Mouse (Mus musculus) testis, adult 2 months (tissue): ENCODE results near the gene Car5b. TPM values are rescaled to one million over a fixed set of nuclear protein-coding genes. Genes with fewer than 3 reads are reported as not detected.

Source experiments
- H3K27ac ChIP-seq: fragments of 200-500 bp; 2 replicates; pipeline ENCODE4 v1.5.1; 2012; ENCODE audit warnings: low read depth, low read length; ENCODE audit not compliant: control insufficient read depth, insufficient read depth
- H3K27me3 ChIP-seq: fragments of 200-500 bp; 2 replicates; pipeline ENCODE4 v1.6.1; 2012; ENCODE audit warnings: mild to moderate bottlenecking, low read length, moderate library complexity; ENCODE audit not compliant: control insufficient read depth, insufficient read depth
- H3K36me3 ChIP-seq: fragments of 200-500 bp; 2 replicates; pipeline ENCODE4 v1.6.1; 2012; ENCODE audit warnings: mild to moderate bottlenecking, low read length; ENCODE audit not compliant: control insufficient read depth, insufficient read depth
- H3K4me1 ChIP-seq: fragments of 200-500 bp; 2 replicates; pipeline ENCODE4 v1.6.1; 2012; ENCODE audit warnings: low read length; ENCODE audit not compliant: control insufficient read depth, insufficient read depth
- H3K4me3 ChIP-seq: fragments of 200-500 bp; 2 replicates; pipeline ENCODE4 v1.5.1; 2012; ENCODE audit warnings: low read depth, mild to moderate bottlenecking, low read length, moderate library complexity, mixed read lengths; ENCODE audit not compliant: control insufficient read depth
- CTCF ChIP-seq: fragments of 200-500 bp; IDR thresholded peaks from 2 replicates; pipeline ENCODE4 v1.5.1; 2012; ENCODE audit warnings: low read depth, mild to moderate bottlenecking, inconsistent platforms, low read length, moderate library complexity; ENCODE audit not compliant: control insufficient read depth, insufficient read depth, insufficient replicate concordance
- POLR2A ChIP-seq: fragments of 200-500 bp; IDR thresholded peaks from 2 replicates; pipeline ENCODE4 v1.6.1; 2012; ENCODE audit warnings: low read depth, mild to moderate bottlenecking, inconsistent platforms, low read length, moderate library complexity; ENCODE audit not compliant: control insufficient read depth
- polyA plus RNA-seq: library from polyadenylated mRNA; depleted of rRNA; stranded (reverse); fragments of >200 nt; gene quantifications from 2 replicates; pipeline ENCODE4 v1.2.3, GENCODE M21; 2012

Gene Car5b
- polyA plus RNA-seq, 1 experiment, result 2.8 TPM

- H3K4me1 ChIP-seq, result no peaks in the 10 kb centered on the region
- H3K36me3 ChIP-seq, result no peaks in the 10 kb centered on the region
- no peak for TF ChIP-seq CTCF
- no peak for TF ChIP-seq POLR2A
- H3K4me3 ChIP-seq, result no peak overlapping the region
- no peak overlapping the region for H3K27ac ChIP-seq
- no peaks in the 10 kb centered on the region for H3K27me3 ChIP-seq
These were observed 18.9 kb upstream of the Car5b start for GRCm38 (mm10) chrX:164046736-164047135.

GRCm38 (mm10) chrX:164042069-164042468 lies 14.3 kb upstream of the Car5b start:
- Histone ChIP-seq H3K36me3 (no peaks in the 10 kb centered on the region), H3K4me1 (no peaks in the 10 kb centered on the region), H3K4me3 (no peak overlapping the region), H3K27ac (no peak overlapping the region), H3K27me3 (no peaks in the 10 kb centered on the region)
- no peak for TF ChIP-seq CTCF

DNA sequence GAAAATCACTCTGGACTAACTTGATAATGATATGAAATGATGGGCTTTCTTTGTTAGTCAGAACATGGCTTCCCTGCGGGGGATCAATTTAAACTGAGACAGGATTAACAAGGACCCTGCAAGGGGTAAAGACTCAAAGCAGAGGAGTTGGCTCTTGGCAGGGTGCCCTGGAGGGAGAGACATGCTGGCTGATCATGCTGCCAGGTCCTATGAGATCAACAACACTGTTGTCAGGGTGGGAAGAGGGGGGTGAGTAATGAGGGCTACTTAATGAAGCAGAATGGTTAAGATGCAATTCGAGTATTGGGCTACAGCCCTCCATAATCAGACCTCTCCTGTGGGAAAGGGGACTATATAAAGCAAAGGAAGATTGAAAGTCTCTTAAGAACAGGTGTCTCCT lies 11.1 kb upstream of the Car5b start:
- H3K27me3 ChIP-seq, result no peaks in the 10 kb centered on the region
- no peaks in the 10 kb centered on the region for H3K36me3 ChIP-seq
- H3K27ac ChIP-seq, result no peak overlapping the region
- no peaks in the 10 kb centered on the region for H3K4me1 ChIP-seq
- no peak overlapping the region for H3K4me3 ChIP-seq
- TF ChIP-seq CTCF, result no peak
- no peak for TF ChIP-seq POLR2A

- no peak overlapping the region for H3K4me3 ChIP-seq
- TF ChIP-seq CTCF (no peak), POLR2A (no peak)
- no peaks in the 10 kb centered on the region for H3K27me3 ChIP-seq
- H3K36me3 ChIP-seq, result no peaks in the 10 kb centered on the region
- no peak overlapping the region for H3K27ac ChIP-seq
- no peaks in the 10 kb centered on the region for H3K4me1 ChIP-seq
These were observed 8.1 kb upstream of the Car5b start for GRCm38 (mm10) chrX:164035931-164036330.

DNA sequence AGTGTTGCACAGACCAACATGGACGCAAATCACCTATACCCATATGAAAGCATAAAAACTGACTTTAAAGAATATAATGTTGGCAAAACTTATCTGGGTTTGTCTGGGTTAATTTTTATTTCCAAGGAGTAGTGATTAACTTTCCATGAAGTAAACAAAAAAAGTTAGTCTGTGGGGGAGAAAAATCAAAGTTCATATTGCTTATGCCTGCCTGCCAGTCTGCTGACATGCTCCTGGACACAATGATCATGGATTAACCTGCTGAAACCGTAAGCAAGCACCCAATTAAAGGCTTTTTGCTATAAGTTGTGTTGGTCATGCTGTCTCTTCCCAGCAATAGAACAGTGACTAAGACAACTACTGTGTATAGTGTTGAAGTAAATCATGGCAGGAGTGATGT lies 7.6 kb upstream of the Car5b start:
- H3K36me3 ChIP-seq, result no peaks in the 10 kb centered on the region
- no peaks in the 10 kb centered on the region for H3K27me3 ChIP-seq
- H3K4me3 ChIP-seq, result no peak overlapping the region
- H3K27ac ChIP-seq, result no peak overlapping the region
- no peak for TF ChIP-seq POLR2A
- TF ChIP-seq CTCF, result no peak
- no peaks in the 10 kb centered on the region for H3K4me1 ChIP-seq

- H3K27me3 ChIP-seq, result no peaks in the 10 kb centered on the region
- no peak overlapping the region for H3K27ac ChIP-seq
- H3K4me1 ChIP-seq, result peaks cover 4% of the 10 kb centered on the region; the same call in 1 of the 2 replicates
- TF ChIP-seq CTCF (no peak), POLR2A (no peak)
- H3K4me3 ChIP-seq, result no peak overlapping the region
- no peaks in the 10 kb centered on the region for H3K36me3 ChIP-seq
These were observed 4.7 kb upstream of the Car5b start for GRCm38 (mm10) chrX:164032526-164032925.

DNA sequence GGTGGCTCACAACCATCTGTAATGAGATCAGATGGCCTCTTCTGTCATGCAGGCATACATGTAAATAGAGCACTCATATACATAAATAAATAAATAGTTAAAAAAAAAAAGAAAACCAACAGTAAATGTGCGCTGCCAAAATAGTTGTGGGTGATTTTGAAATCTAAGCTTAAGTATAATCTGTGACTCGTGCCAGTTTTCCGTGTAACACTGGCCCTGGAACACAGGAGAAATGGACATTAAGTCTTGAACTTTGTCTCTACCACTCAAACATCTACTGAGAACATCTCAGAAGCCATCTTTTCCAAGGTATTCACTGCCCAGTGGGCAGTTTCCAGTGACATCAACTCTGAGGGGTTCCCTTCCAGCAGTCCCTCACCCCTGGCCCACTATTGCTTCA lies 12.2 kb downstream of the Car5b start:
- H3K4me3 ChIP-seq, result no peak overlapping the region
- no peaks in the 10 kb centered on the region for H3K27me3 ChIP-seq
- H3K4me1 ChIP-seq, result no peaks in the 10 kb centered on the region

DNA sequence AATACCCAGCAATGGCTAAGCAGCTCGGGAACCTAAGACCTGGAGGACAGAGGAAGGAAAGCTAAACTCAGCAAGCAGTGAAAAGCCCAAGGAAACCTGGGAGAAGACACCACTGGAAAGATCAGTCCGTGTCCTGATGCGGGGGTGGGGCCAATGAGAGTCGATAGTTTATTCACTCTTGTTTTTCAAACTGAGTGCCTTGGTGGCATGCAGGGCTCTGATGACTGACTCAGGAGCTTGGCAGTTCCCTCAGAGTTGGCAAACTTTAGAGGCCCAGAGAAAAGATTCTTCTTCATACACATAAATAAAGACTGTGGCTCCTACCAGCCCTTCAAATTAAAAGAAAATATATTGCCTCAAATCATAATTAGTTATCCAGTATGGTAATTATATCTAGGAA lies 12.8 kb downstream of the Car5b start:
- no peak overlapping the region for H3K4me3 ChIP-seq
- no peaks in the 10 kb centered on the region for H3K36me3 ChIP-seq
- TF ChIP-seq POLR2A, result no peak
- no peaks in the 10 kb centered on the region for H3K27me3 ChIP-seq
- no peaks in the 10 kb centered on the region for H3K4me1 ChIP-seq
- H3K27ac ChIP-seq, result no peak overlapping the region

More for the DNA sequence above, 12.2 kb downstream of the Car5b start:
- H3K36me3 ChIP-seq, result no peaks in the 10 kb centered on the region
- H3K27ac ChIP-seq, result no peak overlapping the region
- TF ChIP-seq CTCF, result no peak
- TF ChIP-seq POLR2A, result no peak
